Mouse (Mus musculus) left cerebral cortex, adult 9 months (tissue): ENCODE measurements around the gene Nek5.

Source experiments
- DNase-seq, 2 experiments: peaks; one replicate each; pipeline ENCODE4 v3.0.0; 2022; ENCODE audit warnings: low spot score in 2 of 2

The Nek5 gene

DNA sequence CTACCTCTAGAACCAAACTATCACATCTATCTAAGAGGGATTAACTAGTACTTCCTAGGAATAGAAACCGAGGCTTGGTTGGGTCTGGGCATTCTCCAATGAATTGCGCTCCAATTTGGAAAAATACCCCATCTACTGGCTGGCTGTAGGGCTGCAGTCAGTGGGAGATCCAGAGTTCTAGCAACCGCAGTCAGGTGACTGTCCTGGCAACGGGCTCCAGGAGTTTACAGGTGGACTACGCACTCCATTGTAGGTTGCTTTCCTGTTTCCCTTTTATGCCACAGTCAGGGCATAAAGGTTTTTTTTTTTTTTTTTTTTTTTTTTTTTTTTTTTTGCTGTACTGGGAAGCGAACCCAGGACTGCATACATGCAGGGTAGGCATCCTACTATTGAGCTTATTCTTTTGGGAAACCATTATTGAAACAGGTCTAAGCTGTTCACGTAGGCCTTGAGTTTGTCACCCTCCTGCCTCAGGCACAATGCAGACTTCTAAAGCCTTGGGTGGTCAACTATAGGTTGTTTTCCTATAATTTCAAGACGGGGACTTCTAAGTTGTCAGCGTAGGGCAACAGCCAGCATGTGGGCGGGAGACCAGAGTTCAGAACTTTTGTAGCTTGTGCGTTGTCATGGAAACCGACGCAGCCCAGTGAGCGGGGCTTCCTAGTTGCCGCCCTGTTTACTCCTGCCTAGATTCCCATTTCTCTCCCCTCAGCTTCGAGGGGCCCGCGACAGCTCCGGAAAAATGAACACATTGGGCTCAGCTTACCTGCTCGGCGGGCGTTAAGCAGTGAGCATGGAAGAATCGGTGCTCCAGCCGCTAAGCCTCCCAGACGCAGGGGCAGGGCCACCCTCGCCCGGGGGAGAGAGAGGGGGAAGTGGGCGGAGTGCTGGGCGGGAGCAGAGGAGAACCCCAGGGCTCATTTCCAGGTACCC, at the start of gene Nek5:
Gene Nek5 (minus strand): TSS at position 834 of the 933 bp plus-strand sequence.
- DNase-seq = no peak

DNA sequence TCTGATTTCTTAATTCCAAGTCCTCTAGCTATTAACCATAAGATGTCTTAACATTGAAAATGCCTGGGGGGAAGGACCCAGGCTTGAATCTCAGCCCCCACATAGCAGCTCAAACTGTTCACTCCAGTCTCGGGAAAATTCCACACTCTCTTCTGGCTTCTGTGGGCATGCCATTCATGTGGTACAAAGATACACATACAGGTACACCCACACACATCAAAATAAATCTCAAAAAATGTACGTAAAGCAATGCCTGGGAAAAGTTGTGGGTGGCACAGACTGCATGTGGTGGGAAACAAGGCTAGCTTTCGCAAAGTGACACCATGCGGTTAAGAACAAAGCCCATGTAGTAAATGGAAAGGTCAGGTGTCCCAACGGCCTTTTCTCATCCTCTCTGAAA, 44.3 kb upstream of the Nek5 start:
- DNase-seq = peak in 1 of 2 experiments; percentile 34

- DNase-seq = peak; percentile 39 to 73
Measured at GRCm38 (mm10) chr8:22166080-22166603, 41.3 kb upstream of the Nek5 start, which contains the start of gene Nek3. TSS of gene Nek3 (minus strand) at chr8:22166435.

GRCm38 (mm10) chr8:22165251-22166079, 40.6 kb upstream of the Nek5 start:
- DNase-seq = no peak

DNA sequence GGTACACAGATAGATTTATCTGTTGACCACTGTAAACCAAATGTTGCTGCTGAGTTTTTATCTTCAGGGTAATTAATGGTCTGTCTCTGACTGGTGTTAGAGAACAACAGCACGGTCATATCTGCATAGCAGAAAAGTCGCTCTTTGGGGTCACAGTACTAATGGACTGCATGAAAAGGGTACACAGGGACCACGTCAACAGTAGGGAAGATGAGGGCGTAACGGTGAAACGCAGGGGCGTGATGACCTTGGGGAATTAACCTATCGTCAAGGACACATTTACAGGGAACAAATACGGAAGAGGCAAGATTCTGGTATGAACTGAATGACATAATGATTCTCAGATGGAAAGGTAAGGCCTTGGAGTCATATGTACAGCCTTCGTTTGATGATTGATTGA, 39.6 kb upstream of the Nek5 start:
- no peak for DNase-seq

- DNase-seq = no peak
Measured at GRCm38 (mm10) chr8:22162206-22162605, 37.4 kb upstream of the Nek5 start.

DNA sequence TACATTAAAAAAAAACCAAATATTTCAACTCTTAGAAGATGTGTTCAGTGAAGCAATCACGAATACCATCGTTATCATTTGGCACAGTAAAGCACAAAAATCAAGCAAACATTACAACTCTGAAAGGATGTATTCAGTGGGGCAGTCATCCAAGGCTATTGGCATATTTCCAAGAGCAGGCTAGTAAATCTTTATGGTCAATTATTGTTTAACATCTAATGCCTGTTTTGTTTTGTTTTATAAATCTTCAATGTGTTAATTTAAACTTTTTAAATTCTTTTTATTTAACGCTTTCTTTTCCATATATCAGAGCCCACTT, 25.5 kb upstream of the Nek5 start:
- no peak for DNase-seq

- no peak for DNase-seq
Measured at GRCm38 (mm10) chr8:22149643-22150344, 24.9 kb upstream of the Nek5 start.

DNA sequence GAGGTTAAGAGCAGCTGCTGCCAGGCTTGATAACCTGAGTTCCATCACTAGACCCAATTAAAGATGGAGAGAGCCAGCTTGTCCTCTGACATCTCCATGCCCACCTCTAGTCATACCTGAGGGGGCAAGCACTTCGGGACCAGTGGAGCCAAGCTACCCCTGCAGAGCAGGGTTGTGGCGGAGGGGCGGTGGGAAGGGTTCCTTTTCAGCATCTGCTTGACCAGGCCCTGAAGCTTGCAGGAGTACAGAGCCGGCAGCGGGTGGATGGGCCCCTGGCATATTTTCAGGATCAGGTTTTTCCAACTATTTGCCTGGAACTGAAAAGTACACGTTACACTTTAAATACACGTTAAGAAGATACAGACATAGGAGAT, 23.5 kb upstream of the Nek5 start:
- DNase-seq = no peak

- DNase-seq = no peak
Measured at GRCm38 (mm10) chr8:22147706-22148366, 23.0 kb upstream of the Nek5 start.

DNA sequence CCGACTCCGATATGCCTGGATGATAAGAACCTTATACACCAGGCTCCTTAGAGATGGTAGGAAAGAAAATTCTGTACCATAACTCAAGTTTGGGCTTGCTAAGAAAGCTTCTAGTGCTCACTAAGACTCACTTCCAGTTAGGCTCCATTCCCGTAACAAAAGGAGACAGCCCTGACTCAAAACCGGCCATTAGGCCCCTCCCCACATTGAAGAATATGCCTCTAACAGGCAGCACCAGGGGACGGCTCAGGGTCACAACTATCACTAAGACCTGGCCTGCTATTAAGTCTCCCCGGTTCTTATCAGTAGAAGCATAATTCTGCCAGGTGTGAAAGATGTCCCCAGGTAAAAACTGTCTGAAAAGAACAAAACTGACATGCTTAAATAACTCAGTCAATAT, 21.0 kb upstream of the Nek5 start:
- DNase-seq = no peak

GRCm38 (mm10) chr8:22143764-22144491, 19.1 kb upstream of the Nek5 start:
- no peak for DNase-seq

DNA sequence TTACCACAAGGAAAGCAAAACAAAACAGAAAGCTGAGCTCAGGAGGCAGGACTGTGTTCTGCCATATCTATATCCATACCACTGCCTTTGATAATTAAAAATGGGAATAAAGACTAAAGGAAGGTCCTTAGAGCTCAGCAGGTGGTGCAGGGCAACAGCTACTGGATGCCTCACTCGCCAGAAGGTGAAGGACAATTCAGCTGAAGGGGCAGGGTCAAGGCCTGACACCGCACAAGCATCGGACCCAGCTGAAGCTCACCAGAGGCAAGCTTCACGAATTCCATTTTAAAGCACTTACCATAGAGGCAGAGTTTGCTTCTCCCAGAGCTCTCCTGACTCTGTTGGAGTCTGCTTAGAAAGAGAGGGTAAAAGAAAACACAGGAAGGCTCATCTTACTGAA, 17.7 kb upstream of the Nek5 start:
- DNase-seq = no peak

DNA sequence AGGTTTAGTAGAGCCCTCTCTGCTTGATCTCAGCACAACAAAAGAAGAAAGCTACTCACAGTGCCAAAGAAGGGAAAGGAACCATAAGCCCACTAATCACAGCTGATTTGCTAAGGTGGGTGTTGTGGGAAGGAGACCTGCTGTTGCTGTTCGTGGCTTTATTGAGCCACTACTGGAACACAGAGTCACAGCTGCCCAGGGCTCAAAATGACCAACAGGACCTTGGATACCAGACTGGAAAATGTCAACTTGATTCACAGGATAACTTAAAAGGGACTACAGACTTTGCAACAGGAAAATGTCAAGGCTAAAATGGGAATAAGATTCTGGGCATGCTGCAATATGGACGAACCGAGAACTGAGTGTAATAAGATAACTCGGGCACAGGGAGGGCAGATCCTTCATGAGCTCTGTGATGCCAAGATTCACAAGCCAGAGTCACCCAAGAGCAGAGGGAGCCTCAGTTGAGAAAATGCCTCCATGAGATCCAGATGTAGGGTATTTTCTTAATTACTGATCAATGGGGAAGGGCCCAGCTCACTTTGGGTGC, 17.1 kb upstream of the Nek5 start:
- no peak for DNase-seq

- peak; percentile 21 to 25 for DNase-seq
Measured at GRCm38 (mm10) chr8:22136462-22136861, 11.6 kb upstream of the Nek5 start.

DNA sequence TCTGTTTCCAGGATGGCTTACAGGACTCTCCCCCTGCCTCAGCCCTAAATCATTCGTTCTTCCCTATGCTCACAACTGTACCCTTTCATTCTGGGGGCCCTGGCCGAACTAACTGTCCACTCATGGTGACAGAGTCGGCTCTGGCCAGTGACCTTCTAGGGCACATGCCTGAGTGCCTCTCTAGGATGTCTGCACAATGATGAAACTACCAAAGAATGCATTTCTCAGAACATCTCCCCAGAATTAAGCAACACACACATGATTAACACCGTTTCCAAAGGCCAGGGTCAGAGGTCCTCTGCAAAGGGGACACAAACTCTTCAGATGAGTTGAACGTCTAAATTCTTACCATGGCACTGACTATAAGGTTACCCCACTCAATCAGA, 9.9 kb upstream of the Nek5 start:
- no peak for DNase-seq

- no peak for DNase-seq
Measured at GRCm38 (mm10) chr8:22134078-22134749, 9.4 kb upstream of the Nek5 start.

DNA sequence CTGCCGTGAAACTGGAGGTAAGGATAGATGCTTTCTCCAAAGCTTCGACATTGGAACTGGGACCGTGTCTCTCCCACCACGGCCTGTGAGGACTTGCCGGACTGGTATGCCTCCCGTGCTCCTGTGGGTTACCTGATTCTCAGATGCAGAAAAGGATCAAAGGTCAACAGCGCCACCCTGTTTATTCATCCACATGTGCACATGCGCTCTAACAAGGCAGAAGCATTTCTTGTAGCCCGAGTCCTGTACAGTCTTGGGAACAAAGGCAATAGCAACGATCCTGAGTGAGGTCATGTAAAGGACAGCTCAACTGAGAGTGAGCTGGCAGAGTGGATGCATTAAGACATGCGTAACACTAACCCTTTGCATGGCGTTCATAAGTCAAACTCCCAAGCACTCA, 7.2 kb upstream of the Nek5 start:
- DNase-seq = no peak

DNA sequence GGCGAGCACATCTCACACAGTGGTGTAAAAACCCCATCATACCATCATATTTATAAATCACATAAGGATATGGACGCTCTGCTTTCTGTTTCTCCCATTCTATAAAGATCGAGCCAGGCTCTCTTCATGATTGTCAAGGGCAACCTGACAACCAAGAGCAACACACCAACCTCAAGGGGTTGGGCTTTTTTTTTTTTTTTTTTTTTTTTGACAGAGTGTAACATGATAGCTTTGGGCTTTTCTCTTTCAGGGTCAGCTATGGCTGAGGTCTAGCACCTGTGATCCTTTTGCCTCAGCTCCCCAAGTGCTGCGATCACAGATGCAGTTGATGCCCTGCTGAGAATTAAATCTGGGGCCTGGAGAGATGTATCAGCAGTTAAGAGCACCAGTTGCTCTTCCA, 17.8 kb downstream of the Nek5 start:
- DNase-seq = no peak

GRCm38 (mm10) chr8:22091568-22091967, 33.3 kb downstream of the Nek5 start:
- no peak for DNase-seq
